Mouse (Mus musculus): ENCODE results near the gene Il5. TPM values are rescaled to one million over a fixed set of nuclear protein-coding genes. Genes with fewer than 3 reads are reported as not detected.

Il5 gene
- polyA plus RNA-seq, 1 experiment from 2014 or later = not detected

DNA sequence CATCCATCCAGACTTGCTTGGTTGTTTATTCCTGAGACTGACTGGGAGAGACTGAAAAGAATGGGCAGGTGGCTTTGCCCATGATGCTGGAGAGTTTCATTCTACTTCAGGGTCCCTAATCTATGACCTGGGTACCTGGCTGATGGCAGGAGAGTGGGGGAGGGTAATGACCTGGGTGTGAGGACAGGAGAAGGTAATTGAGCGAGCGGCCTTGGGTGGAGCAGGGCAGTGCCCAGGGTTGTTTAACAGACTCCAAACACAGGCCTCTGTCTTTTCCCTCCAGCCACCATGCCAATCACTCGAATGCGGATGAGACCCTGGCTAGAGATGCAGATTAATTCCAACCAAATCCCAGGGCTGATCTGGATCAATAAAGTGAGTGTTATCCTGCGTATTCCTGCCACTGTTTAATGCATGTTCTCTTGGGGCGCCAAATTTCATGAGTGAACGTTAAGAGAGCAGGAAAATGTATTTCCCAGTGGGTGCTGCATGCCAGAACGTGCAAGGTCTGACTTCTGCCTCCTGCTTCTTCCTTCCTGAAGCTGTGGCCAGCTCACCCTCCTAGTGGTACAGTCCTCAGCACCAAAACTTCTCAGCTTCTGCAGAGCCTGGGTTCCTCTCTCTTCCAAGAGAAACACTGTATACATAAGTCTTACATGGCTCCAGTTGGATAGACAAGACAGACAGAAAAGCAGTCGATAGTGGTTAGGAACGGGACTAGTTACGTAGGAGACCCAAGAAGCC lies 50.6 kb downstream of the Il5 start:
- no peak overlapping the region for H3K9ac ChIP-seq (ENCODE audit: low read length)
- H3K4me1 ChIP-seq (ENCODE audit: control insufficient read depth, insufficient read depth, low read length) = no peaks in the 10 kb centered on the region; the same call in 1 of the 2 replicates
- H3K4me2 ChIP-seq (ENCODE audit: low read length) = peak overlapping the region; percentile 99
- peak overlapping the region; percentile 63; the same call in 1 of the 2 replicates for H3K4me3 ChIP-seq (ENCODE audit: low read depth, low read length)
- 0 out of 2 replicates have a peak, but pooled peaks cover 3% of the 10 kb centered on the region for H3K27me3 ChIP-seq (replicated peaks; ENCODE audit: control insufficient read depth, insufficient read depth, low read length)
- H3K27ac ChIP-seq (ENCODE audit: low read depth, low read length) = no peak overlapping the region
- ATAC-seq = no peak
- DNase-seq (ENCODE audit: low spot score) = no peak
- H3K36me3 ChIP-seq (ENCODE audit: control insufficient read depth, insufficient read depth, low read length) = no peaks in the 10 kb centered on the region
- H3K9me3 ChIP-seq (replicated peaks; ENCODE audit: control insufficient read depth, low read length) = no peaks in the 10 kb centered on the region
- 87% methylated on average over 11 of the region's 11 CpGs for WGBS

GRCm38 (mm10) chr11:53772536-53772935 lies 51.9 kb downstream of the Il5 start:
- H3K27me3 ChIP-seq (replicated peaks; ENCODE audit: control insufficient read depth, insufficient read depth, low read length) = 0 out of 2 replicates have a peak, but pooled peaks cover 3% of the 10 kb centered on the region
- no peaks in the 10 kb centered on the region for H3K9me3 ChIP-seq (replicated peaks; ENCODE audit: control insufficient read depth, low read length)
- H3K27ac ChIP-seq (ENCODE audit: low read depth, low read length) = no peak overlapping the region
- ATAC-seq (no peak), DNase-seq (ENCODE audit: low spot score) (no peak)
- H3K36me3 ChIP-seq (ENCODE audit: control insufficient read depth, insufficient read depth, low read length) = 0 out of 2 replicates have a peak, but pooled peaks cover 2% of the 10 kb centered on the region
- 84% methylated on average over 9 of the region's 9 CpGs for WGBS
- no peak overlapping the region for H3K9ac ChIP-seq (ENCODE audit: low read length)
- no peak overlapping the region for H3K4me2 ChIP-seq (ENCODE audit: low read length)
- H3K4me1 ChIP-seq (ENCODE audit: control insufficient read depth, insufficient read depth, low read length) = no peaks in the 10 kb centered on the region; the same call in 1 of the 2 replicates
- H3K4me3 ChIP-seq (ENCODE audit: low read depth, low read length) = no peak overlapping the region

- H3K9ac ChIP-seq (ENCODE audit: low read length) = no peak within 1 kb of the TSS
- 0 out of 2 replicates have a peak, but pooled peaks cover 3% of the 10 kb centered on the region for H3K27me3 ChIP-seq (replicated peaks; ENCODE audit: control insufficient read depth, insufficient read depth, low read length)
- no peaks in the 10 kb centered on the region; the same call in 1 of the 2 replicates for H3K4me1 ChIP-seq (ENCODE audit: control insufficient read depth, insufficient read depth, low read length)
- no peak within 1 kb of the TSS for H3K27ac ChIP-seq (ENCODE audit: low read depth, low read length)
- DNase-seq (ENCODE audit: low spot score) (no peak), ATAC-seq (no peak)
- no peak within 1 kb of the TSS for H3K4me2 ChIP-seq (ENCODE audit: low read length)
- H3K9me3 ChIP-seq (replicated peaks; ENCODE audit: control insufficient read depth, low read length) = no peaks in the 10 kb centered on the region
- 89% methylated on average over 5 of the region's 5 CpGs for WGBS
- 0 out of 2 replicates have a peak, but pooled peaks cover 2% of the 10 kb centered on the region for H3K36me3 ChIP-seq (ENCODE audit: control insufficient read depth, insufficient read depth, low read length)
- H3K4me3 ChIP-seq (ENCODE audit: low read depth, low read length) = no peak within 1 kb of the TSS
Measured at GRCm38 (mm10) chr11:53773087-53773486, 52.5 kb downstream of the Il5 start, which contains the start of gene Gm17334. Gene Gm17334 (minus strand): TSS chr11:53773187.

DNA sequence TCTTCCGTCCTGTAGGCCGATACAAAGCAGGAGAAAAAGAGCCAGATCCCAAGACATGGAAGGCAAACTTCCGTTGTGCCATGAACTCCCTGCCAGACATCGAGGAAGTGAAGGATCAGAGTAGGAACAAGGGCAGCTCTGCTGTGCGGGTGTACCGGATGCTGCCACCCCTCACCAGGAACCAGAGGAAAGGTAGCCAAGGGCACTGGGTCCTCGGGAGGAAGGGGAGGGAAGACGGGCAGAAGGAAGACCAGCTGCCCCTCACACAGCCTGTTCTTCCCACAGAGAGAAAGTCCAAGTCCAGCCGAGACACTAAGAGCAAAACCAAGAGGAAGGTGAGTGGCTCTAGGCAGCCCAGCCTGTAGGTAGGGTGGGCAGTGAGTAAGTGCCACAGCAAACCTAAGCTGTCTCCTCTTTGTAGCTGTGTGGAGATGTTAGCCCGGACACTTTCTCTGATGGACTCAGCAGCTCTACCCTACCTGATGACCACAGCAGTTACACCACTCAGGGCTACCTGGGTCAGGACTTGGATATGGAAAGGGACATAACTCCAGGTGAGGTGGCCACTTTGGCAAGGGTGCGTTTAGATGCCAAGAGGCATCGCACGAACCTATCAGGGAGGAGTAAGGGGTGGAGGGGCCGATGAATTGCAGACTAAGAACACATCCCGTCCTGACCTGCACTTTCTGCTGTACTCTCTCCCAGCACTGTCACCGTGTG lies 53.2 kb downstream of the Il5 start:
- ATAC-seq = no peak
- DNase-seq (ENCODE audit: low spot score) = no peak
- WGBS = 91% methylated on average over 16 of the region's 16 CpGs

More for the DNA sequence above, 53.2 kb downstream of the Il5 start:
- Histone ChIP-seq H3K4me2 (ENCODE audit: low read length) (no peak overlapping the region), H3K9ac (ENCODE audit: low read length) (no peak overlapping the region), H3K36me3 (ENCODE audit: control insufficient read depth, insufficient read depth, low read length) (0 out of 2 replicates have a peak, but pooled peaks cover 2% of the 10 kb centered on the region), H3K27ac (ENCODE audit: low read depth, low read length) (no peak overlapping the region), H3K27me3 (replicated peaks; ENCODE audit: control insufficient read depth, insufficient read depth, low read length) (0 out of 2 replicates have a peak, but pooled peaks cover 3% of the 10 kb centered on the region), H3K4me3 (ENCODE audit: low read depth, low read length) (no peak overlapping the region), H3K9me3 (replicated peaks; ENCODE audit: control insufficient read depth, low read length) (no peaks in the 10 kb centered on the region), H3K4me1 (ENCODE audit: control insufficient read depth, insufficient read depth, low read length) (no peaks in the 10 kb centered on the region; the same call in 1 of the 2 replicates)

Small RNA genes within 50 kb of the gene (microRNA-seq; reads per million reads assigned to microRNA genes)
- gene Mir7671 = not detected

Other genes starting within 250 kb of the Il5 start
- gene Gm9945, start 240.6 kb upstream of the Il5 start, polyA plus RNA-seq (2014; fragmentation: Nextera tagmentation; extraction: Ambion mirVana) = 0.19 TPM in 1 of 2 replicates, not detected in the other
- gene Sowaha, start 240.5 kb upstream of the Il5 start, polyA plus RNA-seq (2014; fragmentation: Nextera tagmentation; extraction: Ambion mirVana) = 1.2 and 1.7 TPM in 2 replicates
- 12.3 and 16.7 TPM in 2 replicates for gene Sept8, start 201.5 kb upstream of the Il5 start, polyA plus RNA-seq (2014; fragmentation: Nextera tagmentation; extraction: Ambion mirVana)
- gene Kif3a, start 153.4 kb upstream of the Il5 start, polyA plus RNA-seq (2014; fragmentation: Nextera tagmentation; extraction: Ambion mirVana) = 215 and 216 TPM in 2 replicates
- 5.9 and 6.9 TPM in 2 replicates for gene Il4, start 102.1 kb upstream of the Il5 start, polyA plus RNA-seq (2014; fragmentation: Nextera tagmentation; extraction: Ambion mirVana)
- gene Il13, start 86.1 kb upstream of the Il5 start, polyA plus RNA-seq (2014; fragmentation: Nextera tagmentation; extraction: Ambion mirVana) = not detected in 2 replicates
- gene Rad50, start 13.5 kb upstream of the Il5 start, polyA plus RNA-seq (2014; fragmentation: Nextera tagmentation; extraction: Ambion mirVana) = 10.6 and 11.0 TPM in 2 replicates
- 3.0 and 3.8 TPM in 2 replicates for gene Irf1, start 49.2 kb downstream of the Il5 start, polyA plus RNA-seq (2014; fragmentation: Nextera tagmentation; extraction: Ambion mirVana)
- not detected in 2 replicates for gene Gm17334, start 52.4 kb downstream of the Il5 start, polyA plus RNA-seq (2014; fragmentation: Nextera tagmentation; extraction: Ambion mirVana)
- gene Gm12216, start 138.5 kb downstream of the Il5 start, polyA plus RNA-seq (2014; fragmentation: Nextera tagmentation; extraction: Ambion mirVana) = not detected in 2 replicates
- gene Slc22a5, start 170.9 kb downstream of the Il5 start, polyA plus RNA-seq (2014; fragmentation: Nextera tagmentation; extraction: Ambion mirVana) = 11.1 TPM in 2 replicates